Mouse (Mus musculus): Measurements from ENCODE around the gene Vmn2r12. TPM values are rescaled to one million over a fixed set of nuclear protein-coding genes. Genes with fewer than 3 reads are reported as not detected.

The Vmn2r12 gene
- total RNA-seq (2023) = not detected

DNA sequence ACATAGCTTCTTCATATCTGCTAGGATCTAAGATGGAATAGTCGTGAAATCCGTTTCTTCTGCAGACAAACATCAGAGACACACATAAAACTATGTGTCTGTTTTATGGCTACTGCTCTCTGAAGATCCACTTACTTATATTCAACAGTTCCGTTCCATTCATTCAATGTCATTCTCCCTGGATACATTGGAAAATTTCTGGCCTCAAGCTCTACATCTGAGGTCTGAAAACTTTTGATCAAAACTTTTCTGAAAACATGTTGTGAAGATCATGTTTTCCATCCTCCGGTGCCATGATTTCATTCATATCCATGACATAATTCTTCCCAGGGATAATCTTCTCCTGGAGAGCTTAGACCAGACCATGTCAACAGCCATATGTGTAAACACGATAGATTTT, at the start of gene Vmn2r12:
TSS of gene Vmn2r12 (minus strand) at position 101 of the 400 bp plus-strand sequence.

DNA sequence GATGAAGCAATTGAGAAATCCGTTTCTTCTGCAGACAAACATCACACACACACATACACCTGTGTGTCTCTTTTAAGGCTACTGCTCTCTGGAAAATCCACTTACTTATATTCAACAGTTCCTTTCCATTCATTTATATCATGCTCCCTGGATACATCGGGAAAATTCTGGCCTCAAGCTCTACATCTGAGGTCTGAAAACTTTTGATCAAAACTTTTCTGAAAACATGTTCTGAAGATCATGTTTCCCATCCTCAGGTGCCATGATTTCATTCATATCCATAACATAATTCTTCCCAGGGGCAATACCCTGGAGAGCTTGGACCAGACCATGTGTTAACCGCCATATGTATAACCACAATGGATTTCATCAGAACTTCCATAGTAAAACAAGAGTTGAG, 38.3 kb downstream of the Vmn2r12 start, which contains the start of gene Vmn2r11:
TSS of gene Vmn2r11 (minus strand) at position 101 of the 400 bp plus-strand sequence.

Other genes starting within 250 kb of the Vmn2r12 start
- not detected for gene Vmn2r9, start 245.3 kb downstream of the Vmn2r12 start, total RNA-seq (2023)
- not detected for gene Vmn2r10, start 91.4 kb downstream of the Vmn2r12 start, total RNA-seq (2023)
- gene Vmn2r11, start 38.4 kb downstream of the Vmn2r12 start, total RNA-seq (2023) = not detected
- gene Vmn2r13, start 94.2 kb upstream of the Vmn2r12 start, total RNA-seq (2023) = not detected
- not detected for gene Vmn2r14, start 126.8 kb upstream of the Vmn2r12 start, total RNA-seq (2023)
- not detected for gene Vmn2r15, start 199.7 kb upstream of the Vmn2r12 start, total RNA-seq (2023)
- not detected for gene Vmn2r16, start 232.2 kb upstream of the Vmn2r12 start, total RNA-seq (2023)

Data from CD4-positive naive resting alpha-beta T cell, adult 57 days (primary cell).